Mouse (Mus musculus) liver, embryonic 13.5 days (tissue): ENCODE results near the gene Prss46. TPM values are rescaled to one million over a fixed set of nuclear protein-coding genes. Genes with fewer than 3 reads are reported as not detected.

ENCODE experiments used
- ATAC-seq: fragments of 200-750 bp; cut with Nextera tagmentation; 2 replicates; pipeline ENCODE4 v1.8.0; 2017; ENCODE audit warnings: low read depth, mild to moderate bottlenecking, moderate number of reproducible peaks, moderate library complexity
- DNase-seq: peaks from one replicate; pipeline ENCODE4 v3.0.0; 2022
- H3K27ac ChIP-seq: fragments of 300-500 bp; sonication (generic); 2 replicates; pipeline ENCODE4 v1.5.1; 2015; ENCODE audit warnings: moderate library complexity, mild to moderate bottlenecking, inconsistent platforms
- H3K27me3 ChIP-seq: fragments of 300-500 bp; sonication (generic); 2 replicates; pipeline ENCODE4 v1.6.1; 2015; ENCODE audit warnings: mild to moderate bottlenecking, inconsistent platforms
- H3K36me3 ChIP-seq: fragments of 300-500 bp; sonication (generic); 2 replicates; pipeline ENCODE4 v1.6.1; 2015; ENCODE audit warnings: mild to moderate bottlenecking, inconsistent platforms
- H3K4me1 ChIP-seq: fragments of 300-500 bp; sonication (generic); replicated peaks from 2 replicates; pipeline ENCODE4 v1.6.1; 2015; ENCODE audit warnings: inconsistent platforms
- H3K4me2 ChIP-seq: fragments of 300-500 bp; sonication (generic); 2 replicates; pipeline ENCODE4 v1.6.1; 2015; ENCODE audit warnings: inconsistent platforms, mild to moderate bottlenecking, moderate library complexity
- H3K4me3 ChIP-seq: fragments of 300-500 bp; sonication (generic); replicated peaks from 2 replicates; pipeline ENCODE4 v1.5.1; 2015; ENCODE audit warnings: mild to moderate bottlenecking, inconsistent platforms
- H3K9ac ChIP-seq: fragments of 300-500 bp; sonication (generic); 2 replicates; pipeline ENCODE4 v1.6.1; 2015; ENCODE audit warnings: mild to moderate bottlenecking, inconsistent platforms
- H3K9me3 ChIP-seq: fragments of 300-500 bp; sonication (generic); replicated peaks from 2 replicates; pipeline ENCODE4 v1.6.1; 2016; ENCODE audit warnings: inconsistent platforms
- WGBS: fragments of 180-500 bp; shearing (Covaris S2); methylation state at CpG from one replicate; pipeline ENCODE4 v1.1.7; 2015; ENCODE audit not compliant: insufficient replicate concordance; 5-methylcytosine and 5-hydroxymethylcytosine counted together
- polyA plus RNA-seq: library from polyadenylated mRNA; unstranded; fragments of >200 nt; fragmentation: Nextera tagmentation; extraction: Ambion mirVana; gene quantifications from 2 replicates; pipeline ENCODE4 v1.2.1, GENCODE M21; 2015

Gene Prss46
- polyA plus RNA-seq, 1 experiment from 2014 or later: not detected

- DNase-seq (no peak), ATAC-seq (no peak)
- Histone ChIP-seq H3K4me3 (no peak overlapping the region), H3K4me1 (peaks cover 26% of the 10 kb centered on the region), H3K27me3 (peaks cover 39% of the 10 kb centered on the region), H3K9me3 (no peaks in the 10 kb centered on the region), H3K36me3 (no peaks in the 10 kb centered on the region; the same call in 1 of the 2 replicates), H3K27ac (no peak overlapping the region), H3K4me2 (no peak overlapping the region), H3K9ac (no peak overlapping the region)
- 53% methylated on average over 7 of the region's 7 CpGs for WGBS
These were observed 37.6 kb downstream of the Prss46 start for GRCm38 (mm10) chr9:110881953-110882352.

- H3K36me3 ChIP-seq: no peaks in the 10 kb centered on the region; the same call in 1 of the 2 replicates
- WGBS: 47% methylated on average over 9 of the region's 9 CpGs
- no peak overlapping the region for H3K9ac ChIP-seq
- no peak overlapping the region for H3K4me3 ChIP-seq
- no peak overlapping the region for H3K4me2 ChIP-seq
- DNase-seq (no peak), ATAC-seq (no peak)
- no peaks in the 10 kb centered on the region for H3K9me3 ChIP-seq
- no peaks in the 10 kb centered on the region for H3K27me3 ChIP-seq
- peaks cover 21% of the 10 kb centered on the region for H3K4me1 ChIP-seq
- H3K27ac ChIP-seq: no peak overlapping the region
These were observed 43.3 kb downstream of the Prss46 start for GRCm38 (mm10) chr9:110887388-110888303.

- Histone ChIP-seq H3K36me3 (no peaks in the 10 kb centered on the region), H3K9me3 (no peaks in the 10 kb centered on the region), H3K4me3 (no peak overlapping the region), H3K4me1 (peaks cover 21% of the 10 kb centered on the region), H3K4me2 (no peak overlapping the region), H3K9ac (no peak overlapping the region), H3K27me3 (no peaks in the 10 kb centered on the region), H3K27ac (no peak overlapping the region)
- 83% methylated on average over 14 of the region's 14 CpGs for WGBS
- no peak for ATAC-seq
- no peak for DNase-seq
These were observed 44.6 kb downstream of the Prss46 start for GRCm38 (mm10) chr9:110888935-110889334.

GRCm38 (mm10) chr9:110890026-110890783 lies 45.9 kb downstream of the Prss46 start:
- no peak overlapping the region for H3K9ac ChIP-seq
- WGBS: 13% methylated on average over 21 of the region's 21 CpGs
- H3K4me2 ChIP-seq: peak overlapping the region; percentile 44
- no peaks in the 10 kb centered on the region for H3K36me3 ChIP-seq
- ATAC-seq: peak; percentile 45
- H3K9me3 ChIP-seq: no peaks in the 10 kb centered on the region
- no peak for DNase-seq
- H3K4me1 ChIP-seq: peaks cover 21% of the 10 kb centered on the region
- no peaks in the 10 kb centered on the region for H3K27me3 ChIP-seq
- H3K27ac ChIP-seq: peak overlapping the region; percentile 43; the same call in 1 of the 2 replicates
- no peak overlapping the region for H3K4me3 ChIP-seq

- DNase-seq: no peak
- Histone ChIP-seq H3K4me3 (no peak overlapping the region), H3K27ac (no peak overlapping the region), H3K36me3 (no peaks in the 10 kb centered on the region), H3K9me3 (no peaks in the 10 kb centered on the region), H3K4me2 (no peak overlapping the region), H3K27me3 (no peaks in the 10 kb centered on the region), H3K4me1 (peaks cover 24% of the 10 kb centered on the region), H3K9ac (no peak overlapping the region)
- 44% methylated on average over 12 of the region's 12 CpGs for WGBS
- ATAC-seq: no peak
These were observed 46.9 kb downstream of the Prss46 start for GRCm38 (mm10) chr9:110891077-110891828.

GRCm38 (mm10) chr9:110892552-110892951 lies 48.2 kb downstream of the Prss46 start:
- peaks cover 24% of the 10 kb centered on the region for H3K4me1 ChIP-seq
- H3K36me3 ChIP-seq: no peaks in the 10 kb centered on the region
- WGBS: 66% methylated on average over 3 of the region's 3 CpGs
- DNase-seq: no peak
- no peak overlapping the region for H3K9ac ChIP-seq
- ATAC-seq: no peak
- no peak overlapping the region for H3K4me3 ChIP-seq
- H3K27me3 ChIP-seq: no peaks in the 10 kb centered on the region
- H3K4me2 ChIP-seq: no peak overlapping the region
- no peak overlapping the region for H3K27ac ChIP-seq
- no peaks in the 10 kb centered on the region for H3K9me3 ChIP-seq

GRCm38 (mm10) chr9:110893429-110893828 lies 49.1 kb downstream of the Prss46 start:
- Histone ChIP-seq H3K9ac (no peak overlapping the region), H3K27ac (no peak overlapping the region), H3K4me2 (no peak overlapping the region), H3K27me3 (no peaks in the 10 kb centered on the region), H3K4me1 (peaks cover 24% of the 10 kb centered on the region), H3K4me3 (no peak overlapping the region), H3K36me3 (no peaks in the 10 kb centered on the region), H3K9me3 (no peaks in the 10 kb centered on the region)
- ATAC-seq: no peak
- no peak for DNase-seq
- whole genome bisulfite sequencing: 44% methylated on average over 10 of the region's 10 CpGs

- H3K4me2 ChIP-seq: no peak overlapping the region
- H3K27ac ChIP-seq: no peak overlapping the region
- H3K4me3 ChIP-seq: no peak overlapping the region
- no peak for DNase-seq
- no peaks in the 10 kb centered on the region for H3K27me3 ChIP-seq
- 54% methylated on average over 5 of the region's 5 CpGs for WGBS
- no peaks in the 10 kb centered on the region for H3K36me3 ChIP-seq
- no peak for ATAC-seq
- peaks cover 13% of the 10 kb centered on the region for H3K4me1 ChIP-seq
- H3K9ac ChIP-seq: no peak overlapping the region
- no peaks in the 10 kb centered on the region for H3K9me3 ChIP-seq
These were observed 51.2 kb downstream of the Prss46 start for GRCm38 (mm10) chr9:110895507-110895906.

- Histone ChIP-seq H3K4me2 (no peak overlapping the region), H3K4me1 (peaks cover 8% of the 10 kb centered on the region), H3K4me3 (no peak overlapping the region), H3K27ac (no peak overlapping the region), H3K27me3 (no peaks in the 10 kb centered on the region), H3K36me3 (no peaks in the 10 kb centered on the region), H3K9ac (no peak overlapping the region), H3K9me3 (no peaks in the 10 kb centered on the region)
- 27% methylated on average over 7 of the region's 7 CpGs for WGBS
- ATAC-seq (no peak), DNase-seq (no peak)
These were observed 51.7 kb downstream of the Prss46 start for GRCm38 (mm10) chr9:110895994-110896393.

GRCm38 (mm10) chr9:110896595-110896994 lies 52.3 kb downstream of the Prss46 start:
- H3K4me1 ChIP-seq: peaks cover 3% of the 10 kb centered on the region
- ATAC-seq: no peak; the same call in 1 of the 2 replicates
- whole genome bisulfite sequencing: 4% methylated on average over 6 of the region's 6 CpGs
- H3K4me3 ChIP-seq: no peak overlapping the region
- H3K27ac ChIP-seq: no peak overlapping the region
- H3K36me3 ChIP-seq: no peaks in the 10 kb centered on the region
- no peaks in the 10 kb centered on the region for H3K27me3 ChIP-seq
- DNase-seq: no peak
- H3K4me2 ChIP-seq: no peak overlapping the region
- no peak overlapping the region for H3K9ac ChIP-seq
- H3K9me3 ChIP-seq: no peaks in the 10 kb centered on the region

GRCm38 (mm10) chr9:110899451-110900008 lies 55.2 kb downstream of the Prss46 start:
- H3K4me3 ChIP-seq: no peak overlapping the region
- ATAC-seq: no peak
- WGBS: 53% methylated on average over 10 of the region's 10 CpGs
- H3K4me1 ChIP-seq: peaks cover 3% of the 10 kb centered on the region; the same call in 1 of the 2 replicates
- H3K9ac ChIP-seq: no peak overlapping the region
- no peaks in the 10 kb centered on the region for H3K9me3 ChIP-seq
- no peaks in the 10 kb centered on the region for H3K27me3 ChIP-seq
- H3K27ac ChIP-seq: no peak overlapping the region
- no peaks in the 10 kb centered on the region for H3K36me3 ChIP-seq
- H3K4me2 ChIP-seq: no peak overlapping the region
- no peak for DNase-seq
